Mouse (Mus musculus): ENCODE results near the gene Arhgap10.

DNA sequence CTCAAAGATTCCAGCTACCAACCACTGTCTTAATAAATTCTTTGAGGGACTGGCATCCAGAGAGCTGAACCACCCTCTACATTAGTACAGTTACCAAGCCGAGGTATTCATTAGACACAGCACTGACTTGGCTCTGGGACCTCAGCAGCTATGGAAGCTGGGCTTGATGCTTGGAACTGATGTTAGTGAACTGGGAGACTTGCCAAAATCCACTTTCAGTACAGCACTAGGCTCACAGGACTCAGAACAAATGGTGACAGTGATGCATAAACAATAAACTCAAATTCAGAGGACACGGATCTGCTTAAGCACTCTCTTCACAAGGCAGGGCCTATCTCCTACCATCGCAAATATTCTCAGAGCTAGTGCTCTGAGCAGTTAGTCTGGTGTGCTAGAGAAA lies 204.8 kb downstream of the Arhgap10 start:
- TF ChIP-seq POLR2A (IDR thresholded peaks at IDR 0.05; ENCODE audit: low read depth, low read length): no peak
- TF ChIP-seq CTCF (IDR thresholded peaks at IDR 0.05; ENCODE audit: extremely low read depth, insufficient read length, insufficient replicate concordance, low read depth, low read length): no peak
